Mouse (Mus musculus) small intestine, adult 2 months (tissue): ENCODE results near the gene Esp16. TPM values are rescaled to one million over a fixed set of nuclear protein-coding genes. Genes with fewer than 3 reads are reported as not detected.
"Not testable (repeated sequence)": the region's sequence is repeated elsewhere in the genome, so short reads cannot be mapped to it uniquely, and the experiment has no call there.

Experiments used
- H3K27ac ChIP-seq: fragments of 200-500 bp; 2 replicates; pipeline ENCODE4 v1.5.1; 2012; ENCODE audit warnings: low read depth, low read length, control low read depth, inconsistent platforms; ENCODE audit not compliant: insufficient read depth
- H3K27me3 ChIP-seq: fragments of 200-500 bp; 2 replicates; pipeline ENCODE4 v1.6.1; 2012; ENCODE audit warnings: mild to moderate bottlenecking, moderate library complexity, low read length, inconsistent platforms; ENCODE audit not compliant: control insufficient read depth, insufficient read depth
- H3K36me3 ChIP-seq: fragments of 200-500 bp; 2 replicates; pipeline ENCODE4 v1.6.1; 2012; ENCODE audit warnings: mild to moderate bottlenecking, low read length, control low read depth, inconsistent platforms; ENCODE audit not compliant: control insufficient read depth, insufficient read depth
- H3K4me1 ChIP-seq: fragments of 200-500 bp; 2 replicates; pipeline ENCODE4 v1.6.1; 2012; ENCODE audit warnings: low read length, inconsistent platforms, mixed read lengths; ENCODE audit not compliant: control insufficient read depth, insufficient read depth, insufficient read length
- H3K4me3 ChIP-seq: fragments of 200-500 bp; 2 replicates; pipeline ENCODE4 v1.5.1; 2012; ENCODE audit warnings: low read depth, mild to moderate bottlenecking, control low read depth, inconsistent platforms, low read length, moderate library complexity
- WGBS: fragments of 180-500 bp; shearing (Covaris S2); methylation state at CpG from one replicate; pipeline ENCODE4 v1.1.7; 2018; 5-methylcytosine and 5-hydroxymethylcytosine counted together
- polyA plus RNA-seq: library from polyadenylated mRNA; depleted of rRNA; stranded (reverse); fragments of >200 nt; gene quantifications from 2 replicates; pipeline ENCODE4 v1.2.3, GENCODE M21; 2012; rRNA removed

The Esp16 gene
- not detected in 2 replicates for polyA plus RNA-seq

- not testable (repeated sequence) for H3K4me1 ChIP-seq, H3K27me3 ChIP-seq, H3K4me3 ChIP-seq, H3K27ac ChIP-seq, H3K36me3 ChIP-seq
- WGBS = 65% methylated on average over 6 of the region's 6 CpGs
Observed at GRCm38 (mm10) chr17:39535842-39536241, at the start of gene Esp16. Gene Esp16 (plus strand): TSS chr17:39536142.

- H3K36me3 ChIP-seq, H3K4me1 ChIP-seq, H3K27ac ChIP-seq, H3K27me3 ChIP-seq, H3K4me3 ChIP-seq: not testable (repeated sequence)
Observed at GRCm38 (mm10) chr17:39498043-39498442, 37.9 kb upstream of the Esp16 start.

Other genes starting within 250 kb of the Esp16 start
- not detected in 2 replicates for gene Esp18, start 129.8 kb upstream of the Esp16 start, polyA plus RNA-seq
- not detected in 2 replicates for gene Esp15, start 104.8 kb downstream of the Esp16 start, polyA plus RNA-seq